Mouse (Mus musculus) large intestine, adult 2 months (tissue): ENCODE measurements around the gene Lum. TPM values are rescaled to one million over a fixed set of nuclear protein-coding genes. Genes with fewer than 3 reads are reported as not detected.

ENCODE experiments used
- polyA plus RNA-seq: library from polyadenylated mRNA; depleted of rRNA; stranded (reverse); fragments of >200 nt; gene quantifications from 2 replicates; pipeline ENCODE4 v1.2.3, GENCODE M21; 2012; rRNA removed

The Lum gene
- polyA plus RNA-seq, 1 experiment = 23.8 TPM

Other genes starting within 250 kb of the Lum start
- 175 and 192 TPM in 2 replicates for gene Dcn, start 85.5 kb upstream of the Lum start, polyA plus RNA-seq
- not detected in 2 replicates for gene Kera, start 41.8 kb downstream of the Lum start, polyA plus RNA-seq
- gene Epyc, start 78.9 kb downstream of the Lum start, polyA plus RNA-seq = 0.14 TPM in 1 of 2 replicates, not detected in the other
- not detected in 2 replicates for gene Ccer1, start 127.9 kb downstream of the Lum start, polyA plus RNA-seq
- not detected in 2 replicates for gene C030005K15Rik, start 161.6 kb downstream of the Lum start, polyA plus RNA-seq